Mouse (Mus musculus): ENCODE measurements around the gene Qser1. TPM values are rescaled to one million over a fixed set of nuclear protein-coding genes. Genes with fewer than 3 reads are reported as not detected.

Gene Qser1
- polyA plus RNA-seq, 1 experiment from 2014 or later: 5.8 TPM

- peak overlapping the region; percentile 80; the same call in 1 of the 2 replicates for H3K4me3 ChIP-seq (ENCODE audit: low read depth, low read length)
- no peaks in the 10 kb centered on the region for H3K36me3 ChIP-seq (ENCODE audit: control insufficient read depth, insufficient read depth, low read length)
- WGBS: 24% methylated on average over 7 of the region's 7 CpGs
- peaks cover 5% of the 10 kb centered on the region for H3K4me1 ChIP-seq (ENCODE audit: control insufficient read depth, insufficient read depth, low read length)
- peak; percentile 25; the same call in 1 of the 2 replicates for ATAC-seq
- peaks cover 12% of the 10 kb centered on the region; the same call in 1 of the 2 replicates for H3K27me3 ChIP-seq (ENCODE audit: control insufficient read depth, insufficient read depth, low read depth, low read length)
- H3K27ac ChIP-seq (ENCODE audit: low read length): no peak overlapping the region
- no peaks in the 10 kb centered on the region for H3K9me3 ChIP-seq (replicated peaks; ENCODE audit: control insufficient read depth, low read length, poor library complexity, severe bottlenecking)
- H3K9ac ChIP-seq (ENCODE audit: low read depth, low read length): no peak overlapping the region
- peak overlapping the region; percentile 99 for H3K4me2 ChIP-seq (ENCODE audit: low read length)
Measured at GRCm38 (mm10) chr2:104743160-104743559, 73.4 kb downstream of the Qser1 start.

- peak within 1 kb of the TSS; percentile 80 for H3K4me3 ChIP-seq (ENCODE audit: low read depth, low read length)
- H3K4me1 ChIP-seq (ENCODE audit: control insufficient read depth, insufficient read depth, low read length): peaks cover 5% of the 10 kb centered on the region
- under 1% methylated on average over 31 of the region's 31 CpGs for WGBS
- no peaks in the 10 kb centered on the region for H3K36me3 ChIP-seq (ENCODE audit: control insufficient read depth, insufficient read depth, low read length)
- H3K9me3 ChIP-seq (replicated peaks; ENCODE audit: control insufficient read depth, low read length, poor library complexity, severe bottlenecking): no peaks in the 10 kb centered on the region
- H3K27me3 ChIP-seq (ENCODE audit: control insufficient read depth, insufficient read depth, low read depth, low read length): peaks cover 12% of the 10 kb centered on the region; the same call in 1 of the 2 replicates
- H3K4me2 ChIP-seq (ENCODE audit: low read length): peak within 1 kb of the TSS; percentile 99
- peak; percentile 90 for ATAC-seq
- H3K27ac ChIP-seq (ENCODE audit: low read length): no peak within 1 kb of the TSS
- peak within 1 kb of the TSS; percentile 72 for H3K9ac ChIP-seq (ENCODE audit: low read depth, low read length)
Measured at GRCm38 (mm10) chr2:104742741-104743064, 73.9 kb downstream of the Qser1 start, which contains the start of gene Depdc7. TSS of gene Depdc7 (minus strand) at chr2:104742878.

- WGBS: 3% methylated on average over 42 of the region's 46 CpGs
- ATAC-seq: peak; percentile 36
Measured at GRCm38 (mm10) chr2:104741896-104742740, 74.4 kb downstream of the Qser1 start.

GRCm38 (mm10) chr2:104741015-104741758 lies 75.4 kb downstream of the Qser1 start:
- H3K4me1 ChIP-seq (ENCODE audit: control insufficient read depth, insufficient read depth, low read length): peaks cover 5% of the 10 kb centered on the region
- H3K27me3 ChIP-seq (ENCODE audit: control insufficient read depth, insufficient read depth, low read depth, low read length): peaks cover 12% of the 10 kb centered on the region; the same call in 1 of the 2 replicates
- no peak overlapping the region for H3K4me3 ChIP-seq (ENCODE audit: low read depth, low read length)
- H3K36me3 ChIP-seq (ENCODE audit: control insufficient read depth, insufficient read depth, low read length): no peaks in the 10 kb centered on the region
- H3K27ac ChIP-seq (ENCODE audit: low read length): no peak overlapping the region
- ATAC-seq: no peak
- H3K9ac ChIP-seq (ENCODE audit: low read depth, low read length): no peak overlapping the region
- WGBS: 27% methylated on average over 7 of the region's 7 CpGs
- H3K9me3 ChIP-seq (replicated peaks; ENCODE audit: control insufficient read depth, low read length, poor library complexity, severe bottlenecking): no peaks in the 10 kb centered on the region
- no peak overlapping the region for H3K4me2 ChIP-seq (ENCODE audit: low read length)

More at GRCm38 (mm10) chr2:104741896-104742740, 74.4 kb downstream of the Qser1 start:
- Histone ChIP-seq H3K4me3 (ENCODE audit: low read depth, low read length) (peak overlapping the region; percentile 80), H3K4me1 (ENCODE audit: control insufficient read depth, insufficient read depth, low read length) (peaks cover 5% of the 10 kb centered on the region), H3K9me3 (replicated peaks; ENCODE audit: control insufficient read depth, low read length, poor library complexity, severe bottlenecking) (no peaks in the 10 kb centered on the region), H3K27ac (ENCODE audit: low read length) (no peak overlapping the region), H3K4me2 (ENCODE audit: low read length) (peak overlapping the region; percentile 99), H3K36me3 (ENCODE audit: control insufficient read depth, insufficient read depth, low read length) (no peaks in the 10 kb centered on the region), H3K9ac (ENCODE audit: low read depth, low read length) (peak overlapping the region; percentile 72), H3K27me3 (ENCODE audit: control insufficient read depth, insufficient read depth, low read depth, low read length) (peaks cover 12% of the 10 kb centered on the region; the same call in 1 of the 2 replicates)

- Histone ChIP-seq H3K27me3 (ENCODE audit: control insufficient read depth, insufficient read depth, low read depth, low read length) (peaks cover 12% of the 10 kb centered on the region; the same call in 1 of the 2 replicates), H3K4me2 (ENCODE audit: low read length) (no peak overlapping the region), H3K4me3 (ENCODE audit: low read depth, low read length) (no peak overlapping the region), H3K36me3 (ENCODE audit: control insufficient read depth, insufficient read depth, low read length) (no peaks in the 10 kb centered on the region), H3K9me3 (replicated peaks; ENCODE audit: control insufficient read depth, low read length, poor library complexity, severe bottlenecking) (no peaks in the 10 kb centered on the region), H3K4me1 (ENCODE audit: control insufficient read depth, insufficient read depth, low read length) (peaks cover 5% of the 10 kb centered on the region), H3K9ac (ENCODE audit: low read depth, low read length) (no peak overlapping the region), H3K27ac (ENCODE audit: low read length) (no peak overlapping the region)
- WGBS: 64% methylated on average over 7 of the region's 7 CpGs
- no peak for ATAC-seq
Measured at GRCm38 (mm10) chr2:104740248-104740949, 76.2 kb downstream of the Qser1 start.

GRCm38 (mm10) chr2:104739691-104740090 lies 76.9 kb downstream of the Qser1 start:
- Histone ChIP-seq H3K4me1 (ENCODE audit: control insufficient read depth, insufficient read depth, low read length) (peaks cover 5% of the 10 kb centered on the region), H3K36me3 (ENCODE audit: control insufficient read depth, insufficient read depth, low read length) (no peaks in the 10 kb centered on the region), H3K9me3 (replicated peaks; ENCODE audit: control insufficient read depth, low read length, poor library complexity, severe bottlenecking) (no peaks in the 10 kb centered on the region), H3K9ac (ENCODE audit: low read depth, low read length) (no peak overlapping the region), H3K4me2 (ENCODE audit: low read length) (no peak overlapping the region), H3K27me3 (ENCODE audit: control insufficient read depth, insufficient read depth, low read depth, low read length) (peaks cover 12% of the 10 kb centered on the region; the same call in 1 of the 2 replicates), H3K4me3 (ENCODE audit: low read depth, low read length) (no peak overlapping the region), H3K27ac (ENCODE audit: low read length) (no peak overlapping the region)
- no peak for ATAC-seq
- 96% methylated on average over 2 of the region's 2 CpGs for WGBS

- Histone ChIP-seq H3K9me3 (replicated peaks; ENCODE audit: control insufficient read depth, low read length, poor library complexity, severe bottlenecking) (no peaks in the 10 kb centered on the region), H3K4me2 (ENCODE audit: low read length) (no peak overlapping the region), H3K36me3 (ENCODE audit: control insufficient read depth, insufficient read depth, low read length) (no peaks in the 10 kb centered on the region), H3K4me3 (ENCODE audit: low read depth, low read length) (no peak overlapping the region), H3K27me3 (ENCODE audit: control insufficient read depth, insufficient read depth, low read depth, low read length) (peaks cover 7% of the 10 kb centered on the region; the same call in 1 of the 2 replicates), H3K27ac (ENCODE audit: low read length) (no peak overlapping the region), H3K9ac (ENCODE audit: low read depth, low read length) (no peak overlapping the region), H3K4me1 (ENCODE audit: control insufficient read depth, insufficient read depth, low read length) (no peaks in the 10 kb centered on the region; the same call in 1 of the 2 replicates)
- 69% methylated on average over 7 of the region's 7 CpGs for WGBS
- ATAC-seq: no peak
Measured at GRCm38 (mm10) chr2:104736241-104736640, 80.3 kb downstream of the Qser1 start.

- H3K4me1 ChIP-seq (ENCODE audit: control insufficient read depth, insufficient read depth, low read length): no peaks in the 10 kb centered on the region
- H3K9me3 ChIP-seq (replicated peaks; ENCODE audit: control insufficient read depth, low read length, poor library complexity, severe bottlenecking): no peaks in the 10 kb centered on the region
- WGBS: 58% methylated on average over 7 of the region's 7 CpGs
- H3K36me3 ChIP-seq (ENCODE audit: control insufficient read depth, insufficient read depth, low read length): no peaks in the 10 kb centered on the region
- H3K4me2 ChIP-seq (ENCODE audit: low read length): no peak overlapping the region
- H3K9ac ChIP-seq (ENCODE audit: low read depth, low read length): no peak overlapping the region
- H3K4me3 ChIP-seq (ENCODE audit: low read depth, low read length): no peak overlapping the region
- ATAC-seq: no peak
- no peak overlapping the region for H3K27ac ChIP-seq (ENCODE audit: low read length)
- no peaks in the 10 kb centered on the region for H3K27me3 ChIP-seq (ENCODE audit: control insufficient read depth, insufficient read depth, low read depth, low read length)
Measured at GRCm38 (mm10) chr2:104732562-104733256, 83.9 kb downstream of the Qser1 start.
